Mouse (Mus musculus) bone marrow macrophage, adult 2 months (primary cell): ENCODE data around the gene Astn1.

Source experiments
- CTCF ChIP-seq: IDR thresholded peaks from 2 replicates; pipeline ENCODE4 v1.5.1; 2012; ENCODE audit warnings: low read depth, mild to moderate bottlenecking, low read length, moderate library complexity
- POLR2A ChIP-seq: IDR thresholded peaks from 2 replicates; pipeline ENCODE4 v1.6.1; 2012; ENCODE audit warnings: mild to moderate bottlenecking, low read depth, low read length, borderline replicate concordance

DNA sequence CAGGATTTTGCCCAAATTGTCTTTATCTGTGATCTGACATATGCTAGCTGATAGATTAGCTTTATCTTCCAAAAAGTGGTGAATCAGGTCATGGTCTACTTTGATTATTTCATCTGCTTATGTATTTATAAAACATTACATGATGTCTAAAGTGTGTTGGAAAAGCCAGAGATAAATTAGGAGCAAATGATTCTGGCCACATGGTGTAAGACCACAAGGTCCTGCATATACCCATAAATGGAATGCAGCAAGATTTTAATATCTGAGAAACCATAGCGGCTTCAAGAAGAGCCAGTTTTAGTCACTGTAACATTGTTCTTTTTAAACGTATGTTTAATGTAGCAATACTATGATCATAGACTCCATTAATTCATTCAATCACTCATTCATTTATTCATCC is 23.2 kb downstream of the Astn1 start:
- TF ChIP-seq POLR2A: no peak
- no peak for TF ChIP-seq CTCF
